In the genomic region with DNA sequence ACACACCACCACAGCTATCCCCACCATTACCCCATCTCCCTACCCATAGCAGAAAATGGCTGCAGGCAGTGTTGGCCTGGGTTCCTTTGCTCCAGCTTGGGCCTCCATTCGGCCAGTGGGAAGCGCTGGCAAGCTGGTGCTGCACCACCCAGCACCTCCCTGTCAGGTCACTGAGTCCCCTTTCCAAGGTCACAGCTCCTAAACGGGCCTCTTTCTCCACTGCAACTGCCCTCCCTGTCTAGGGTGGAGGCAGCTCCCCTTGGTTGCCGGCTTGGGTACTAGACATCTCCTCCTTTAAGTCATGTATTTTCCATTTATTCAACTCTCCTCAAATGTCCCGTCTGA, we compare ENCODE assay signal across 8 mouse cellular contexts. TPM values are rescaled to one million over a fixed set of nuclear protein-coding genes. Genes with fewer than 3 reads are reported as not detected.
A peak's percentile ranks its signal among the peaks of the same experiment; 100 is the strongest.
DNase-seq lines count a peak whose midpoint lies in the region; ATAC-seq and TF ChIP-seq lines count a peak whose summit lies in the region.

No protein-coding gene starts in this region.

- TF ChIP-seq POLR2A in bone marrow, adult 2 months (IDR thresholded peaks at IDR 0.05; ENCODE audit: borderline replicate concordance, control insufficient read depth, low read depth, low read length) = no peak

- H3K27ac ChIP-seq in bone marrow, adult 2 months (ENCODE audit: control insufficient read depth, insufficient read depth, low read depth, low read length, poor library complexity) = peak overlapping the region; percentile 50
- 0 out of 2 replicates have a peak overlapping the region, but pooled peaks have one; percentile 40 for H3K27ac ChIP-seq in hindbrain, embryonic 16.5 days (ENCODE audit: low read depth, low read length)
- peak overlapping the region; percentile 91 for H3K27ac ChIP-seq in liver, embryonic 13.5 days

- H3K4me2 ChIP-seq in hindbrain, embryonic 16.5 days (ENCODE audit: low read length) = peak overlapping the region; percentile 87
- peak overlapping the region; percentile 97 for H3K4me2 ChIP-seq in liver, embryonic 13.5 days

- TF ChIP-seq CTCF in bone marrow, adult 2 months (IDR thresholded peaks at IDR 0.05; ENCODE audit: control insufficient read depth, insufficient read depth, low read length) = no peak

- no peak overlapping the region for H3K9ac ChIP-seq in hindbrain, embryonic 16.5 days (ENCODE audit: low read depth, low read length)
- peak overlapping the region; percentile 75 for H3K9ac ChIP-seq in liver, embryonic 13.5 days

- peaks cover 5% of the 10 kb centered on the region for H3K4me1 ChIP-seq in bone marrow, adult 2 months (ENCODE audit: control insufficient read depth, insufficient read depth, low read length)
- peaks cover 29% of the 10 kb centered on the region for H3K4me1 ChIP-seq in hindbrain, embryonic 16.5 days (ENCODE audit: control insufficient read depth, insufficient read depth, low read depth, low read length)
- peaks cover 87% of the 10 kb centered on the region for H3K4me1 ChIP-seq in liver, embryonic 13.5 days (replicated peaks)

- H3K4me3 ChIP-seq in bone marrow, adult 2 months (replicated peaks; ENCODE audit: control insufficient read depth, low read depth, low read length) = no peak overlapping the region
- H3K4me3 ChIP-seq in hindbrain, embryonic 16.5 days (ENCODE audit: low read length) = no peak overlapping the region
- H3K4me3 ChIP-seq in liver, embryonic 13.5 days (replicated peaks) = peak overlapping the region; percentile 70

- 66% methylated on average over 5 of the region's 5 CpGs for WGBS in bone marrow, adult 2 months
- WGBS in hindbrain, embryonic 16.5 days = 24% methylated on average over 5 of the region's 5 CpGs
- 23% methylated on average over 5 of the region's 5 CpGs for WGBS in liver, embryonic 13.5 days (ENCODE audit: insufficient replicate concordance)

- no peaks in the 10 kb centered on the region for H3K36me3 ChIP-seq in hindbrain, embryonic 16.5 days (ENCODE audit: control insufficient read depth, insufficient read depth, low read length)
- no peaks in the 10 kb centered on the region for H3K36me3 ChIP-seq in liver, embryonic 13.5 days

- no peaks in the 10 kb centered on the region; the same call in 1 of the 2 replicates for H3K27me3 ChIP-seq in hindbrain, embryonic 16.5 days (replicated peaks; ENCODE audit: control insufficient read depth, insufficient read depth, low read length)
- peaks cover 31% of the 10 kb centered on the region for H3K27me3 ChIP-seq in liver, embryonic 13.5 days

- no peaks in the 10 kb centered on the region for H3K9me3 ChIP-seq in hindbrain, embryonic 16.5 days (ENCODE audit: control insufficient read depth, low read length)
- H3K9me3 ChIP-seq in liver, embryonic 13.5 days (replicated peaks) = no peaks in the 10 kb centered on the region

- DNase-seq in cerebellum, adult 11-12 months = peak; percentile 56
- DNase-seq in cerebellum, postnatal 4 days (ENCODE audit: low spot score in 2 of 2) = no peak
- peak; percentile 41 for DNase-seq in liver, embryonic 13.5 days
- no peak for DNase-seq in thymus, postnatal 0 days (ENCODE audit: low spot score)
- no peak for DNase-seq in frontal cortex, postnatal 10 days (ENCODE audit: low spot score in 2 of 2)
- DNase-seq in urinary bladder, adult 18-20 months (ENCODE audit: low spot score in 2 of 2) = no peak

- ATAC-seq in hindbrain, embryonic 16.5 days = no peak
- peak; percentile 23; the same call in 1 of the 2 replicates for ATAC-seq in liver, embryonic 13.5 days (ENCODE audit: low read depth)

RNA-seq across cellular contexts. Expression of gene Actg1, which starts 44.0 kb away (rescaled TPM):
- polyA plus RNA-seq in bone marrow, adult 2 months (2011; ENCODE audit: insufficient read depth, insufficient read length, low replicate concordance, missing spikeins) = 387 and 760 TPM in 2 replicates
- 4,199 and 4,222 TPM in 2 replicates for polyA plus RNA-seq in hindbrain, embryonic 16.5 days (2015; fragmentation: Nextera tagmentation; extraction: Ambion mirVana)
- polyA plus RNA-seq in liver, embryonic 13.5 days (2015; fragmentation: Nextera tagmentation; extraction: Ambion mirVana) = 712 and 750 TPM in 2 replicates
- polyA plus RNA-seq in thymus, postnatal 0 days (2015; fragmentation: Nextera tagmentation; extraction: Ambion mirVana) = 1,815 and 1,857 TPM in 2 replicates

RNA-seq across cellular contexts. Expression of gene Fscn2, which starts 57.0 kb away (rescaled TPM):
- polyA plus RNA-seq in bone marrow, adult 2 months (2011; ENCODE audit: insufficient read depth, insufficient read length, low replicate concordance, missing spikeins) = not detected in 2 replicates
- 0.66 and 1.6 TPM in 2 replicates for polyA plus RNA-seq in hindbrain, embryonic 16.5 days (2015; fragmentation: Nextera tagmentation; extraction: Ambion mirVana)
- polyA plus RNA-seq in liver, embryonic 13.5 days (2015; fragmentation: Nextera tagmentation; extraction: Ambion mirVana) = not detected in 2 replicates
- polyA plus RNA-seq in thymus, postnatal 0 days (2015; fragmentation: Nextera tagmentation; extraction: Ambion mirVana) = 0.46 and 0.59 TPM in 2 replicates

Comparison
In these comparisons a context has a peak if more than half of its experiments do, and no peak if none do; other contexts are left out.
1. DNase-seq: peak in cerebellum, adult 11-12 months (single experiment) and liver, embryonic 13.5 days (single experiment); none in cerebellum, postnatal 4 days (0 of 2), thymus, postnatal 0 days (single experiment), frontal cortex, postnatal 10 days (0 of 2) and urinary bladder, adult 18-20 months (0 of 2).
2. H3K27ac ChIP-seq: peak in every context shown above with its lines; median percentile 91 in liver, embryonic 13.5 days; 50 in bone marrow, adult 2 months; 40 in hindbrain, embryonic 16.5 days.